Mouse (Mus musculus): ENCODE measurements around the gene Marc1. TPM values are rescaled to one million over a fixed set of nuclear protein-coding genes. Genes with fewer than 3 reads are reported as not detected.

Gene Marc1
- polyA plus RNA-seq, 1 experiment from 2014 or later = not detected

DNA sequence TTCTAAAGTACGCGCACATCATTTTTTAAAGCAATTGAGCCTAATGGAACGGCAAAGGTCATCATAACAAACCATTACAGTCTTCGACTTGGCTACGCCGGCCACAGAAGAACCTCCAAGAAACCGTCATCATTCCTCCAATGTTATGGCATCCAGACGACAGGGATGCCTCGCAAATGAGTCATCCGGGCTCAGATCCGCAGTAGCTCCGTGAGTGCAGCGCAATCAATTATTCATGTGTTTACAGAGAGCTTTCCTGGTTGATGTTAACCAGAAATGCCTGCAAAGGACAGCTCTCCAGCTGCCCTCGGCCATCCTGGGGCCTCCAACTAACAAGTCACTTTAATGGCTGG lies 29.0 kb downstream of the Marc1 start:
- 88% methylated on average over 14 of the region's 14 CpGs for WGBS
- no peak overlapping the region for H3K27ac ChIP-seq (replicated peaks)
- H3K9me3 ChIP-seq = no peaks in the 10 kb centered on the region
- ATAC-seq (replicated peaks) = no peak
- no peak overlapping the region for H3K4me3 ChIP-seq
- H3K4me2 ChIP-seq (replicated peaks) = no peak overlapping the region
- no peaks in the 10 kb centered on the region for H3K27me3 ChIP-seq
- H3K36me3 ChIP-seq = no peaks in the 10 kb centered on the region
- H3K4me1 ChIP-seq = no peaks in the 10 kb centered on the region
- H3K9ac ChIP-seq (replicated peaks) = no peak overlapping the region

GRCm38 (mm10) chr1:184781286-184782160 lies 29.6 kb downstream of the Marc1 start:
- Histone ChIP-seq H3K9ac (replicated peaks) (no peak overlapping the region), H3K4me1 (no peaks in the 10 kb centered on the region), H3K4me2 (replicated peaks) (no peak overlapping the region), H3K27ac (replicated peaks) (no peak overlapping the region), H3K4me3 (no peak overlapping the region), H3K36me3 (no peaks in the 10 kb centered on the region), H3K27me3 (no peaks in the 10 kb centered on the region), H3K9me3 (no peaks in the 10 kb centered on the region)
- 87% methylated on average over 10 of the region's 10 CpGs for WGBS
- ATAC-seq (replicated peaks) = no peak

GRCm38 (mm10) chr1:184778157-184778556 lies 33.0 kb downstream of the Marc1 start:
- Histone ChIP-seq H3K9me3 (no peaks in the 10 kb centered on the region), H3K27ac (replicated peaks) (no peak overlapping the region), H3K9ac (replicated peaks) (no peak overlapping the region), H3K36me3 (no peaks in the 10 kb centered on the region), H3K4me2 (replicated peaks) (no peak overlapping the region), H3K4me3 (no peak overlapping the region), H3K4me1 (no peaks in the 10 kb centered on the region), H3K27me3 (no peaks in the 10 kb centered on the region)
- WGBS = 92% methylated on average over 6 of the region's 6 CpGs
- ATAC-seq (replicated peaks) = no peak

- no peaks in the 10 kb centered on the region for H3K27me3 ChIP-seq
- no peak overlapping the region for H3K4me3 ChIP-seq
- H3K9ac ChIP-seq (replicated peaks) = no peak overlapping the region
- 31% methylated on average over 22 of the region's 22 CpGs for WGBS
- no peak overlapping the region for H3K27ac ChIP-seq (replicated peaks)
- no peak for ATAC-seq (replicated peaks)
- no peaks in the 10 kb centered on the region for H3K36me3 ChIP-seq
- H3K4me1 ChIP-seq = no peaks in the 10 kb centered on the region
- no peaks in the 10 kb centered on the region for H3K9me3 ChIP-seq
- H3K4me2 ChIP-seq (replicated peaks) = no peak overlapping the region
Measured at GRCm38 (mm10) chr1:184777061-184777795, 33.9 kb downstream of the Marc1 start.

DNA sequence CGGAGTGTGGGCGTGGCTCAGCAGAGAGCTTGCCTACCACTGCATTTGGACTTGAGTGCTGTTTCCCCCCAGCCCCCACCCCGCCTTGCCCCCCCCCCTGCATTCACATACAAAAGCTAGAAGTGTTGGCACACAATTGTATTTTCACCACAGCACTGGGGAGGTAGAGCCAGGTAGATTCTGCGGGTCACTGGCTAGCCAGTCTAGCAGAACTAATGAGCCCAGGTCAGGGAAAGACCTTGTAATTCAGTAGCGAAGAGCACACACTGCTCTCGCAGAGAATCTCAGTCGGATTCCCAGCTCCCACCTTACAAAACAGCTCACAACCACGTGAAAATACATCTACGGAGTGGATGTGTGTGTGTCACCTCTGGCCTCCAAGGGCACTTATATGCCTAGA lies 35.8 kb downstream of the Marc1 start:
- no peak overlapping the region for H3K27ac ChIP-seq (replicated peaks)
- no peak overlapping the region for H3K9ac ChIP-seq (replicated peaks)
- H3K4me1 ChIP-seq = no peaks in the 10 kb centered on the region
- no peaks in the 10 kb centered on the region for H3K36me3 ChIP-seq
- H3K4me2 ChIP-seq (replicated peaks) = no peak overlapping the region
- no peaks in the 10 kb centered on the region for H3K27me3 ChIP-seq
- H3K4me3 ChIP-seq = no peak overlapping the region
- ATAC-seq (replicated peaks) = no peak
- WGBS = 52% methylated on average over 9 of the region's 9 CpGs
- no peaks in the 10 kb centered on the region for H3K9me3 ChIP-seq

GRCm38 (mm10) chr1:184771891-184772249 lies 39.2 kb downstream of the Marc1 start:
- Histone ChIP-seq H3K4me1 (no peaks in the 10 kb centered on the region), H3K9ac (replicated peaks) (no peak overlapping the region), H3K27me3 (no peaks in the 10 kb centered on the region), H3K4me2 (replicated peaks) (no peak overlapping the region; the same call in 1 of the 2 replicates), H3K4me3 (no peak overlapping the region), H3K9me3 (no peaks in the 10 kb centered on the region), H3K27ac (replicated peaks) (no peak overlapping the region), H3K36me3 (no peaks in the 10 kb centered on the region)
- 13% methylated on average over 9 of the region's 9 CpGs for WGBS
- ATAC-seq (replicated peaks) = no peak

- H3K4me2 ChIP-seq (replicated peaks) = no peak overlapping the region; the same call in 1 of the 2 replicates
- H3K36me3 ChIP-seq = no peaks in the 10 kb centered on the region
- H3K4me1 ChIP-seq = no peaks in the 10 kb centered on the region
- no peaks in the 10 kb centered on the region for H3K9me3 ChIP-seq
- no peak overlapping the region for H3K9ac ChIP-seq (replicated peaks)
- H3K4me3 ChIP-seq = no peak overlapping the region
- WGBS = 25% methylated on average over 18 of the region's 18 CpGs
- peak; percentile 61 for ATAC-seq (replicated peaks)
- no peaks in the 10 kb centered on the region for H3K27me3 ChIP-seq
- H3K27ac ChIP-seq (replicated peaks) = no peak overlapping the region
Measured at GRCm38 (mm10) chr1:184771202-184771890, 39.8 kb downstream of the Marc1 start.

DNA sequence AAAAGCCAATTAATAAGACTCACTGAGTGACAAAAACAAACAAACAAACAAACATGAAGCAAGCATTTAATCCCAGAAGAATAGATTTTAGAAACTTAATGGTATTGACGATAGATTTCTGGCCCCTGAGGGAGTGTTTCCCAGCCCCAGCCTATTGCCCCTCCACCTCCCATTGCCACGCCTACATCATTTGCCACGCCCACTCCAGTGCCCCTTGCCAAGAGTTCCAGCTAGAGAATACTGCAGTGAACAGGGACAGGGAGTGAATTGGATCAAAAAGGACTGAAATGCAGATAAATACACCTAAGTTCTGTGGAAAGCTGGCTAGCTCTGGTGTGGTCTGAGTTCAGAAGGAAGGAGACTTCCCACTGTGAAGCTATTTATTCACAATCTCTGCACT lies 47.2 kb downstream of the Marc1 start:
- Histone ChIP-seq H3K9me3 (no peaks in the 10 kb centered on the region), H3K27me3 (no peaks in the 10 kb centered on the region), H3K4me1 (no peaks in the 10 kb centered on the region), H3K9ac (replicated peaks) (no peak overlapping the region), H3K4me3 (no peak overlapping the region), H3K27ac (replicated peaks) (no peak overlapping the region), H3K36me3 (no peaks in the 10 kb centered on the region), H3K4me2 (replicated peaks) (no peak overlapping the region)
- WGBS = 45% methylated on average over 3 of the region's 3 CpGs
- no peak for ATAC-seq (replicated peaks)

GRCm38 (mm10) chr1:184762941-184763340 lies 48.2 kb downstream of the Marc1 start:
- H3K4me2 ChIP-seq (replicated peaks) = no peak overlapping the region
- WGBS = 62% methylated on average over 5 of the region's 5 CpGs
- no peaks in the 10 kb centered on the region for H3K36me3 ChIP-seq
- H3K27ac ChIP-seq (replicated peaks) = no peak overlapping the region
- H3K9ac ChIP-seq (replicated peaks) = no peak overlapping the region
- no peaks in the 10 kb centered on the region for H3K4me1 ChIP-seq
- H3K4me3 ChIP-seq = no peak overlapping the region
- no peak for ATAC-seq (replicated peaks)
- no peaks in the 10 kb centered on the region for H3K9me3 ChIP-seq
- H3K27me3 ChIP-seq = no peaks in the 10 kb centered on the region

GRCm38 (mm10) chr1:184761988-184762387 lies 49.1 kb downstream of the Marc1 start:
- no peak overlapping the region for H3K9ac ChIP-seq (replicated peaks)
- H3K4me1 ChIP-seq = no peaks in the 10 kb centered on the region
- H3K4me3 ChIP-seq = no peak overlapping the region
- no peak overlapping the region for H3K27ac ChIP-seq (replicated peaks)
- 83% methylated on average over 4 of the region's 4 CpGs for WGBS
- no peaks in the 10 kb centered on the region for H3K9me3 ChIP-seq
- H3K36me3 ChIP-seq = no peaks in the 10 kb centered on the region
- no peaks in the 10 kb centered on the region for H3K27me3 ChIP-seq
- no peak overlapping the region for H3K4me2 ChIP-seq (replicated peaks)
- ATAC-seq (replicated peaks) = no peak

DNA sequence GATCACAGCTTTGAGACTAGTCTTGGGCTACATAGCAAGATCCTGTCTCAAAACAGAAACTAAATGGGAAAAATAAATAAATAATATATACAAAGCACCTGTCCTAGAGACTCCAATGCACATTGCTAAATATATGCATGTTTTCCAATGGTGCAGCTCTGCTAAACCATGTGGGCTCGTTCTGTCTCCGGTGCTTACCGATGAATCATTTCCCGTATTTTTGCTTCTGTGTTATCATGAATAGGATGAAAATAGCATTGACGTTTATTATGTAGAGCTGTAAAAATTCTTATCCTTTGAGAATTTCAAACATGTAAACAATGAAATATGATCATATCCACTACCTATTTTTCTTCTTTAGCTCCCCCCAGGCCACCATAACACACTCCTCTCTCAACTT lies 58.4 kb downstream of the Marc1 start:
- H3K27ac ChIP-seq (replicated peaks) = no peak overlapping the region
- H3K4me2 ChIP-seq (replicated peaks) = no peak overlapping the region
- no peaks in the 10 kb centered on the region for H3K27me3 ChIP-seq
- H3K4me1 ChIP-seq = no peaks in the 10 kb centered on the region
- 90% methylated on average over 5 of the region's 5 CpGs for WGBS
- no peak overlapping the region for H3K9ac ChIP-seq (replicated peaks)
- H3K9me3 ChIP-seq = no peaks in the 10 kb centered on the region
- no peaks in the 10 kb centered on the region for H3K36me3 ChIP-seq
- ATAC-seq (replicated peaks) = no peak
- H3K4me3 ChIP-seq = no peak overlapping the region

- no peaks in the 10 kb centered on the region for H3K36me3 ChIP-seq
- no peak overlapping the region for H3K27ac ChIP-seq (replicated peaks)
- WGBS = 83% methylated on average over 11 of the region's 11 CpGs
- no peaks in the 10 kb centered on the region for H3K27me3 ChIP-seq
- no peak overlapping the region for H3K9ac ChIP-seq (replicated peaks)
- H3K9me3 ChIP-seq = no peaks in the 10 kb centered on the region
- H3K4me2 ChIP-seq (replicated peaks) = no peak overlapping the region
- no peaks in the 10 kb centered on the region for H3K4me1 ChIP-seq
- no peak overlapping the region for H3K4me3 ChIP-seq
- ATAC-seq (replicated peaks) = no peak
Measured at GRCm38 (mm10) chr1:184750114-184750664, 60.9 kb downstream of the Marc1 start.

Data from forebrain, embryonic 15.5 days (tissue).